Mouse (Mus musculus) limb, embryonic 14.5 days (tissue): ENCODE results near the gene Xpa. TPM values are rescaled to one million over a fixed set of nuclear protein-coding genes. Genes with fewer than 3 reads are reported as not detected.

Experiments
- ATAC-seq: fragments of 200-750 bp; cut with Nextera tagmentation; 2 replicates; pipeline ENCODE4 v1.8.0; 2017; ENCODE audit warnings: low read depth, moderate number of reproducible peaks, moderate TSS enrichment; ENCODE audit not compliant: low FRiP score
- DNase-seq: peaks from one replicate; pipeline ENCODE4 v3.0.0-alpha.2; 2015; ENCODE audit warnings: low spot score
- H3K27ac ChIP-seq: fragments of 300-500 bp; sonication (generic); replicated peaks from 2 replicates; pipeline ENCODE4 v1.5.1; 2014; ENCODE audit warnings: low read depth, mild to moderate bottlenecking, low read length, moderate library complexity, mixed read lengths
- H3K27me3 ChIP-seq: fragments of 300-500 bp; sonication (generic); 2 replicates; pipeline ENCODE4 v1.6.1; 2014; ENCODE audit warnings: low read length, mixed read lengths; ENCODE audit not compliant: control insufficient read depth, insufficient read depth
- H3K36me3 ChIP-seq: fragments of 300-500 bp; sonication (generic); 2 replicates; pipeline ENCODE4 v1.6.1; 2014; ENCODE audit warnings: mild to moderate bottlenecking, low read length, moderate library complexity, mixed read lengths; ENCODE audit not compliant: control insufficient read depth, insufficient read depth
- H3K4me1 ChIP-seq: fragments of 300-500 bp; sonication (generic); 2 replicates; pipeline ENCODE4 v1.6.1; 2014; ENCODE audit warnings: antibody characterized with exemption, low read length, mixed read lengths; ENCODE audit not compliant: control insufficient read depth, insufficient read depth
- H3K4me2 ChIP-seq: fragments of 300-500 bp; sonication (generic); replicated peaks from 2 replicates; pipeline ENCODE4 v1.6.1; 2014; ENCODE audit warnings: low read depth, mild to moderate bottlenecking, low read length, moderate library complexity; ENCODE audit not compliant: severe bottlenecking
- H3K4me3 ChIP-seq: fragments of 300-500 bp; sonication (generic); replicated peaks from 2 replicates; pipeline ENCODE4 v1.5.1; 2014; ENCODE audit warnings: low read length
- H3K9ac ChIP-seq: fragments of 300-500 bp; sonication (generic); 2 replicates; pipeline ENCODE4 v1.6.1; 2014; ENCODE audit warnings: mild to moderate bottlenecking, low read depth, low read length, moderate library complexity; ENCODE audit not compliant: severe bottlenecking
- H3K9me3 ChIP-seq: fragments of 300-500 bp; sonication (generic); 2 replicates; pipeline ENCODE4 v1.6.1; 2016; ENCODE audit warnings: low read length; ENCODE audit not compliant: control insufficient read depth
- POLR2A ChIP-seq: fragments of 200-500 bp; IDR thresholded peaks from 2 replicates; pipeline ENCODE4 v1.8.0; 2012; ENCODE audit warnings: inconsistent platforms, mild to moderate bottlenecking, moderate library complexity, borderline replicate concordance; ENCODE audit not compliant: insufficient read depth, insufficient read length; ENCODE audit errors: extremely low read depth
- WGBS: fragments of 180-500 bp; shearing (Covaris S2); extraction: QIAGEN DNeasy Blood & Tissue Kit; methylation state at CpG from one replicate; pipeline ENCODE4 v1.1.7; 2014; 5-methylcytosine and 5-hydroxymethylcytosine counted together
- polyA plus RNA-seq, 2 experiments: library from polyadenylated mRNA; depleted of rRNA in 1 of 2; stranded (reverse) in 1 of 2; unstranded in 1 of 2; fragments of >200 nt; fragmentation: Nextera tagmentation in 1 of 2; extraction: Ambion mirVana in 1 of 2; gene quantifications; 2 replicates each; pipeline versions ENCODE4 v1.2.1 to v1.2.3; 2012 to 2014

Xpa gene
- polyA plus RNA-seq, 2 experiments = 24.8 to 29.0 TPM

- ATAC-seq = no peak
- no peak overlapping the region for H3K9ac ChIP-seq
- no peak for DNase-seq
- no peak overlapping the region for H3K4me2 ChIP-seq
- no peaks in the 10 kb centered on the region for H3K27me3 ChIP-seq
- H3K4me1 ChIP-seq = no peaks in the 10 kb centered on the region
- H3K27ac ChIP-seq = no peak overlapping the region
- WGBS = 66% methylated on average over 3 of the region's 3 CpGs
- peaks cover 79% of the 10 kb centered on the region for H3K36me3 ChIP-seq
- no peak overlapping the region for H3K4me3 ChIP-seq
- no peak for TF ChIP-seq POLR2A
- no peaks in the 10 kb centered on the region for H3K9me3 ChIP-seq
Observed at GRCm38 (mm10) chr4:46186466-46186865, 9.6 kb downstream of the Xpa start.

GRCm38 (mm10) chr4:46185890-46186289 is 10.2 kb downstream of the Xpa start:
- WGBS = 72% methylated on average over 9 of the region's 9 CpGs
- ATAC-seq (no peak), DNase-seq (no peak)
- no peak overlapping the region for H3K27ac ChIP-seq
- H3K4me2 ChIP-seq = no peak overlapping the region
- no peak overlapping the region for H3K9ac ChIP-seq
- peaks cover 79% of the 10 kb centered on the region for H3K36me3 ChIP-seq
- no peaks in the 10 kb centered on the region for H3K27me3 ChIP-seq
- no peak for TF ChIP-seq POLR2A
- H3K4me1 ChIP-seq = no peaks in the 10 kb centered on the region
- H3K4me3 ChIP-seq = no peak overlapping the region
- H3K9me3 ChIP-seq = no peaks in the 10 kb centered on the region

- Histone ChIP-seq H3K4me2 (no peak overlapping the region), H3K4me1 (no peaks in the 10 kb centered on the region), H3K4me3 (no peak overlapping the region), H3K27ac (no peak overlapping the region), H3K9ac (no peak overlapping the region), H3K27me3 (no peaks in the 10 kb centered on the region), H3K36me3 (peaks cover 79% of the 10 kb centered on the region), H3K9me3 (no peaks in the 10 kb centered on the region)
- DNase-seq (no peak), ATAC-seq (no peak)
- 52% methylated on average over 8 of the region's 8 CpGs for WGBS
- no peak for TF ChIP-seq POLR2A
Observed at GRCm38 (mm10) chr4:46185423-46185822, 10.7 kb downstream of the Xpa start.

GRCm38 (mm10) chr4:46182181-46182580 is 13.9 kb downstream of the Xpa start:
- H3K9ac ChIP-seq = no peak overlapping the region
- H3K27me3 ChIP-seq = no peaks in the 10 kb centered on the region
- peaks cover 85% of the 10 kb centered on the region for H3K36me3 ChIP-seq
- no peaks in the 10 kb centered on the region for H3K4me1 ChIP-seq
- DNase-seq = no peak
- H3K9me3 ChIP-seq = no peaks in the 10 kb centered on the region
- no peak for ATAC-seq
- no peak for TF ChIP-seq POLR2A
- no peak overlapping the region for H3K27ac ChIP-seq
- no peak overlapping the region for H3K4me3 ChIP-seq
- 84% methylated on average over 7 of the region's 7 CpGs for whole genome bisulfite sequencing
- H3K4me2 ChIP-seq = no peak overlapping the region

- no peak for DNase-seq
- H3K4me1 ChIP-seq = no peaks in the 10 kb centered on the region
- no peaks in the 10 kb centered on the region for H3K27me3 ChIP-seq
- TF ChIP-seq POLR2A = no peak
- H3K4me3 ChIP-seq = no peak overlapping the region
- H3K9me3 ChIP-seq = no peaks in the 10 kb centered on the region
- H3K9ac ChIP-seq = no peak overlapping the region
- peaks cover 86% of the 10 kb centered on the region for H3K36me3 ChIP-seq
- ATAC-seq = no peak
- H3K4me2 ChIP-seq = no peak overlapping the region
- WGBS = 10% methylated on average over 6 of the region's 6 CpGs
- H3K27ac ChIP-seq = no peak overlapping the region
Observed at GRCm38 (mm10) chr4:46181168-46181567, 14.9 kb downstream of the Xpa start.

- WGBS = 84% methylated on average over 7 of the region's 7 CpGs
- no peak for TF ChIP-seq POLR2A
- Histone ChIP-seq H3K27ac (no peak overlapping the region), H3K4me3 (no peak overlapping the region), H3K36me3 (peaks cover 89% of the 10 kb centered on the region), H3K4me2 (no peak overlapping the region), H3K4me1 (no peaks in the 10 kb centered on the region), H3K9me3 (no peaks in the 10 kb centered on the region), H3K9ac (no peak overlapping the region), H3K27me3 (no peaks in the 10 kb centered on the region)
- ATAC-seq (no peak), DNase-seq (no peak)
Observed at GRCm38 (mm10) chr4:46177496-46177895, 18.6 kb downstream of the Xpa start.
